Mouse (Mus musculus): Measurements from ENCODE around the gene Fam129a. TPM values are rescaled to one million over a fixed set of nuclear protein-coding genes. Genes with fewer than 3 reads are reported as not detected.

Fam129a gene
- total RNA-seq, 2 experiments from 2014 or later: 2.5 to 2.8 TPM

DNA sequence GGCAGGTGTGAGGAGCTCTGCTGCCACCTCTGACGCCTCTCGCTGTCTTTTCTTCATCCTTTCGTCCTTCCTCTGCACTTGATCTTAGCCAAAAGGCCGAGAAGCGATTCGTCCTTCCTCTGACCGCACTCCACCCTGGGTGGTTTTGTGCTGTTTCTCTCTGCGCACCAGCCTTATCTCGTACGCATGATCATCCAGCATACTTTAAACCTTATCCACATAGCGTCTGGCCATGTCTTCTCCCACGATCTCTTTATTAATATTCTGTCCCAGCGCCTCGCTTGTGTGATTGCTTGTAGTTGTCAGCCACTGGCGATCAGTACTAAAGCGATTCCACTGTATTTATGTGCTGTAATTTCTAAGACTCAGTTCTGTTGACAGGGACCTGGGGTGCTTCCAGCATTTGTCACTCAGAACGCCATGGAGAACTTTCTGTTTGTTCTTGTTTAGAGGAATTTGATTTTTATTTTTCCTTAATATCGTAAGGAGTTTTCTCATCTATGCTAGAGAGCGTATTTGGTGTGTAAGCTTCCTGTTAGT, 87.4 kb downstream of the Fam129a start:
- DNase-seq (ENCODE audit: low spot score in 2 of 2): no peak
- intact Hi-C loops (cut with DNase I): no loop called here

- no peak for DNase-seq (ENCODE audit: low spot score in 2 of 2)
- intact Hi-C loops (cut with DNase I): no loop called here
These were observed 88.7 kb downstream of the Fam129a start for GRCm38 (mm10) chr1:151659636-151660035.

GRCm38 (mm10) chr1:151660251-151660650, 89.3 kb downstream of the Fam129a start:
- no peak for DNase-seq (ENCODE audit: low spot score in 2 of 2)
- intact Hi-C loops (cut with DNase I): no loop called here

DNA sequence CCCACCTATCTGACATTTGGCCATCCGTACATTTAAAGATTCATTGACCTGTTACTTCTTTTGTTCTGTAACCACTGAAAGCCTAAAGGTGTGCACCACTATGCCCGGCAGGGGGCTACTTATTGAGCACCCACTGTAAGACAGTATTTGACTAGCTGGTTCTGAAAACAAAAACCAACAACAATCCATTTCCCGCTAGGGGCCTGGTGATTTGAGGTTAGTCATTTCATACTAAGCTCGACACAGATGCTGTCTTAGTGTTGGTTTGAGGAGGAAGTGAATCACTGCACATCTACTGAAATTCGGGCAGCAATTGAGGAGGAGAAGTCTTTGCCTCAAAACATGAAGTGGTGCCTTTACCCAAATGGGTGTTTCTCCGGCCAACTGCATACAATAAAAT, 89.9 kb downstream of the Fam129a start:
- intact Hi-C loops (cut with DNase I): no loop called here
- no peak for DNase-seq (ENCODE audit: low spot score in 2 of 2)

GRCm38 (mm10) chr1:151661684-151662439, 90.9 kb downstream of the Fam129a start:
- intact Hi-C loops (cut with DNase I): no loop called here
- DNase-seq (ENCODE audit: low spot score in 2 of 2): no peak

DNA sequence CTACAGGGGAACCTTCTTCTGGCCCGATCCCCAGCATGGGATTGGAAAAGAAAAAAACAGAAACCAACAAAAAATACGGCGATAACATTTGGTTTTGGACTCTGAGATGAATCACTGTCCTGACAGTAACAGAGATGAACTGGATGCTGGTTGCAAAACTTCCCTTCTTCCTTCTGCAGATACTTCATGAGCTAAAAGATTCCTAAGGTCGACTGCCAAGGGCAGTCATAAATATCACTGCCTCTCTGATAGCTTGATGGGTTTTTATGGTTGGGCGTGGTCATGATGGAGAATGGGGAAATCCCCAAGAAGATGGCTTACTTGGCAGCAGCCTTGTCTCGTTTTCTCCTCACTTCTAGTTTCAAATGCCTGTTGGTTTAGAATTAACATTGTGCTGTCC, 92.0 kb downstream of the Fam129a start:
- no peak for DNase-seq (ENCODE audit: low spot score in 2 of 2)
- intact Hi-C loops (cut with DNase I): no loop called here

- DNase-seq (ENCODE audit: low spot score in 2 of 2): no peak
- intact Hi-C loops (cut with DNase I): no loop called here
These were observed 93.4 kb downstream of the Fam129a start for GRCm38 (mm10) chr1:151664384-151664783.

GRCm38 (mm10) chr1:151664837-151665431, 93.9 kb downstream of the Fam129a start:
- no peak for DNase-seq (ENCODE audit: low spot score in 2 of 2)
- intact Hi-C loops (cut with DNase I): no loop called here

- DNase-seq (ENCODE audit: low spot score in 2 of 2): no peak
- intact Hi-C loops (cut with DNase I): no loop called here
These were observed 96.5 kb downstream of the Fam129a start for GRCm38 (mm10) chr1:151667351-151668074.

DNA sequence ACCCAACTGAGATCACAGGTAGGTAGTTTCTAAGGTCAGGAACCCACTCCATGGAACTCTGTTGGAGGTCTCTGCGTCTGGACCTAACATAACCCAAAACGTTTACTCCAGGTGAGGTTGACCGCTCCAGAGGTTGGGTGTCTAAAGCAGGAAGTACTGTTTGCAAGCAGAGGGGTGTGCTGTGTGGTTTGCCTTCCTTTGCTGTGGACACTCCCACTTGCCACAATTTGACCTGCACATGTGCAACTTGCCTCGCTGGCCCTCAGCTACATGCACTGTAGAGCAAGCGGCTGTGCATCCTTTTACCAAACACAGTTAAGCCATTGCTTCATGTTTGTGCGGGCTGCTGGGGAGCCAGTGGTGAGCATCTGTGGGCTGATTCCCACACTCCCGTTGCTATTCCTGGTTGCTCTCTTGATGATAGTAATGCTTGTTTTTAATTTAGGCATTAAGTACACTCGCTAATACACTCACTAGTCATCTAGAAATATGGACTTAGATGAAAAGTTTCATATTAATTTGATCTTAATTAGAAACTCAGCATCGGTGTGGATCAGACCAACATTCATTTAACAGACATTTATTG, 99.1 kb downstream of the Fam129a start:
- DNase-seq (ENCODE audit: low spot score in 2 of 2): no peak
- intact Hi-C loops (cut with DNase I): no loop called here

- intact Hi-C loops (cut with DNase I): no loop called here
- no peak for DNase-seq (ENCODE audit: low spot score in 2 of 2)
These were observed 104.7 kb downstream of the Fam129a start for GRCm38 (mm10) chr1:151675684-151676083.

- intact Hi-C loops (cut with DNase I): no loop called here
- DNase-seq (ENCODE audit: low spot score in 2 of 2): no peak
These were observed 106.3 kb downstream of the Fam129a start for GRCm38 (mm10) chr1:151677185-151677809.

DNA sequence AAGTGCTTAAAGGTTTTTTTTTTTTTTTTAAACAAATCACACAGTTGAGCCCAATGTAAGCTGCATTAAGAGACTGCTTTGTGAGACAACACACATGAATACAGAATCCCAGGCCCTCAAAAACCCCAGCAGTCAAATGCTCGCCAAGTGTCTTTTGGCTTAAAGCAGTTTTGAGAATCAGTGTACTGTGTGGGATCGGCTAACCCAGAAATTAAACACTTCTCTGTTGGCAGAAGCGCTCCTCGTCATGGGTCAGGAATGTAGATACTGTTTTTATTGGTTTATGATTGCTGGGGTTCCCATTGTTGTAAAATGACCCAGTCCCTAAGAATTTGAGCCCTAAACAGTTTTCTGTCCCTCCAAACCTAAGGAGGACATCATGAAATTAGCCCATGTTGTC, 107.0 kb downstream of the Fam129a start:
- intact Hi-C loops (cut with DNase I): no loop called here
- no peak for DNase-seq (ENCODE audit: low spot score in 2 of 2)

GRCm38 (mm10) chr1:151679153-151679552, 108.2 kb downstream of the Fam129a start:
- intact Hi-C loops (cut with DNase I): no loop called here
- DNase-seq (ENCODE audit: low spot score in 2 of 2): no peak

- DNase-seq (ENCODE audit: low spot score in 2 of 2): no peak
- intact Hi-C loops (cut with DNase I): no loop called here
These were observed 109.1 kb downstream of the Fam129a start for GRCm38 (mm10) chr1:151679883-151680613.

DNA sequence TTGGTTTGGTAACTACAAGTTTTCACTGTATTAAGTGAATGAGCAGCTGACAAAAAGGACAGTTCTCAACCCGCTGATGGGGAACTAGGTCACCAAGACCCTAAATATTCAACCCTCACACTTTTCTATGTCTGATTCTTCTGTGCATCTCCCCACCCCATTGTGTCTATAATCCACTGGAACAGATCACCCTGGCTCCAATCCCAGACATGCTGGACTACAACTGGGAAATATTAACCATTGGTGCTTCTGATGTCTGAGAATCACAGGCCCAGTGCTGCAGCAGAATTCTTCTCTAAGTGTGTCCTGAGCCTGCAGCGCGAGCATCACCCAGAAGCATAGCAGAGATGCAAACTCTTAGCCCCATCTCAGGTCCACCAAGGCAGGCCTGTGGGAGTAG, 110.0 kb downstream of the Fam129a start:
- intact Hi-C loops (cut with DNase I): no loop called here
- no peak for DNase-seq (ENCODE audit: low spot score in 2 of 2)

GRCm38 (mm10) chr1:151682896-151683295, 111.9 kb downstream of the Fam129a start:
- intact Hi-C loops (cut with DNase I): no loop called here
- DNase-seq (ENCODE audit: low spot score in 2 of 2): no peak

DNA sequence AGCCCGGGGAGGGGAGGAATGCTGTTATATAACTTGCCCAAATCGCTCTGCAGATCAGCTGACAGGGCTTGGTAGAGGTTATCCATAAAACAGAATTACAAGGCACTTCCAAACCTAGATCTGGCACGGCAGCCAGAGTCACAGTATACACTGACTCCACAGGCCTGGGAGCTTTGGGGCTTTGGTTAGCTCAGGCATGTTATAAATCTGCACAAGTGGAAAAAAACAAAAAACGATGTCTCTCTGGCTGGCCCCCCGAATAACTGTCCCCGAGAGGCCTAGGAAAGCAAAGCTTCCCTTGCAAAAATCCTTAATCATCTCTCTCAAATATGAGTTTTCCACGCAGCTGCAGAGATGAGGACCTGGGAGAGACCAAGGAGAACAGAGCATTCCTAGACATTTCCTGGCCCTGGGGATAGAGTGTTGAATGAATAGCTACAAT, 113.5 kb downstream of the Fam129a start:
- intact Hi-C loops (cut with DNase I): no loop called here
- DNase-seq (ENCODE audit: low spot score in 2 of 2): no peak

DNA sequence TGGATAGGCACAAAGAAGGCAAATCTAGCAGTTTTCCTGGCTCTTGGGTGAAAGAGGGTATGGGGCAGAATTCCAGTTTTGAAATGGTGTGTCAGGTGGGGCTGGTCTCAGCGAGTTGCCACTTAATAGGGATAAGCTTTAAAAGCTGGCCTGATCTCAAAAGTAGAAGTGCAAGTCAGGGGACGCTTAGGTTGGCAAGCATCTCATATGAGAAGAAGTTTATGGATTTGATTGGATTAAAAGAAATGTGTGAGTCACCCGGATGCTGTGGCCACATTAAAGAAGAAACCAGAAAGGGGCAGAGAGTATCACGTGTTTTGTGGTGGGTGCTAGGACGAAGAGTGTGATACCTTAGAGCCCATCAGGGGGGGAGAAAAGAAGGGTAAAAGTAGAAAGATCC, 114.0 kb downstream of the Fam129a start:
- intact Hi-C loops (cut with DNase I): no loop called here

More for the DNA sequence above, 114.0 kb downstream of the Fam129a start:
- DNase-seq (ENCODE audit: low spot score in 2 of 2): no peak
